Mouse (Mus musculus) stomach, postnatal 0 days (tissue): Measurements from ENCODE around the gene Flt4. TPM values are rescaled to one million over a fixed set of nuclear protein-coding genes. Genes with fewer than 3 reads are reported as not detected.
"Not testable (repeated sequence)": the region's sequence is repeated elsewhere in the genome, so short reads cannot be mapped to it uniquely, and the experiment has no call there.

ENCODE experiments used
- ATAC-seq: fragments of 200-750 bp; cut with Nextera tagmentation; 2 replicates; pipeline ENCODE4 v1.8.0; 2017; ENCODE audit not compliant: low FRiP score, low TSS enrichment
- DNase-seq: peaks from one replicate; pipeline ENCODE4 v3.0.0-alpha.2; 2016; ENCODE audit warnings: low spot score
- H3K27ac ChIP-seq: fragments of 300-500 bp; sonication (generic); replicated peaks from 2 replicates; pipeline ENCODE4 v1.5.1; 2014; ENCODE audit warnings: mild to moderate bottlenecking, control low read depth
- H3K27me3 ChIP-seq: fragments of 300-500 bp; sonication (generic); 2 replicates; pipeline ENCODE4 v1.6.1; 2014; ENCODE audit warnings: low read length; ENCODE audit not compliant: control insufficient read depth, insufficient read depth
- H3K36me3 ChIP-seq: fragments of 300-500 bp; sonication (generic); 2 replicates; pipeline ENCODE4 v1.6.1; 2014; ENCODE audit warnings: low read length, mixed read lengths; ENCODE audit not compliant: control insufficient read depth, insufficient read depth
- H3K4me1 ChIP-seq: fragments of 300-500 bp; sonication (generic); replicated peaks from 2 replicates; pipeline ENCODE4 v1.6.1; 2014; ENCODE audit warnings: antibody characterized with exemption; ENCODE audit not compliant: control insufficient read depth, insufficient read depth
- H3K4me2 ChIP-seq: fragments of 300-500 bp; sonication (generic); replicated peaks from 2 replicates; pipeline ENCODE4 v1.6.1; 2014; ENCODE audit warnings: low read depth, mild to moderate bottlenecking, control low read depth, moderate library complexity
- H3K4me3 ChIP-seq: fragments of 300-500 bp; sonication (generic); 2 replicates; pipeline ENCODE4 v1.5.1; 2014; ENCODE audit warnings: low read depth, low read length, control low read depth
- H3K9ac ChIP-seq: fragments of 300-500 bp; sonication (generic); 2 replicates; pipeline ENCODE4 v1.6.1; 2014; ENCODE audit warnings: mild to moderate bottlenecking, low read length, control low read depth, mixed read lengths
- H3K9me3 ChIP-seq: fragments of 300-500 bp; sonication (generic); 2 replicates; pipeline ENCODE4 v1.6.1; 2016; ENCODE audit warnings: low read length; ENCODE audit not compliant: control insufficient read depth
- CTCF ChIP-seq: IDR thresholded peaks from 2 replicates; pipeline ENCODE4 v1.5.1; 2016; ENCODE audit warnings: antibody characterized with exemption, low read depth, mild to moderate bottlenecking, moderate library complexity
- EP300 ChIP-seq: optimal IDR thresholded peaks from 2 replicates; pipeline ENCODE3; 2016; ENCODE audit warnings: antibody characterized with exemption
- WGBS: fragments of 180-500 bp; shearing (Covaris S2); extraction: QIAGEN DNeasy Blood & Tissue Kit; methylation state at CpG from one replicate; pipeline ENCODE4 v1.1.7; 2014; 5-methylcytosine and 5-hydroxymethylcytosine counted together
- polyA plus RNA-seq: library from polyadenylated mRNA; unstranded; fragments of >200 nt; fragmentation: Nextera tagmentation; extraction: Ambion mirVana; gene quantifications from 2 replicates; pipeline ENCODE4 v1.2.1, GENCODE M21; 2015

Flt4 gene
- polyA plus RNA-seq, 1 experiment from 2014 or later, result 1.5 TPM

- H3K9me3 ChIP-seq, H3K27me3 ChIP-seq, H3K36me3 ChIP-seq, H3K9ac ChIP-seq, H3K4me1 ChIP-seq, H3K27ac ChIP-seq: not testable (repeated sequence)
- DNase-seq (peak; percentile 31), ATAC-seq (peak; percentile 34; the same call in 1 of the 2 replicates)
- Histone ChIP-seq H3K4me2 (peak overlapping the region; percentile 50), H3K4me3 (peak overlapping the region; percentile 37)
- WGBS, result 1% methylated on average over 46 of the region's 52 CpGs
- TF ChIP-seq CTCF, result peak; percentile 30; the same call in 1 of the 2 replicates
These were observed 1.1 kb downstream of the Flt4 start for GRCm38 (mm10) chr11:49609868-49610824.

- not testable (repeated sequence) for ATAC-seq, H3K4me1 ChIP-seq, H3K9me3 ChIP-seq, H3K36me3 ChIP-seq, H3K4me2 ChIP-seq, DNase-seq, H3K4me3 ChIP-seq, H3K9ac ChIP-seq, H3K27ac ChIP-seq, H3K27me3 ChIP-seq
- WGBS, result 22% methylated on average over 3 of the region's 3 CpGs
These were observed 2.3 kb downstream of the Flt4 start for GRCm38 (mm10) chr11:49611349-49611748.

GRCm38 (mm10) chr11:49612154-49612553 is 3.1 kb downstream of the Flt4 start:
- Histone ChIP-seq H3K4me1 (no peaks in the 10 kb centered on the region), H3K27me3 (no peaks in the 10 kb centered on the region), H3K4me2 (no peak overlapping the region), H3K9ac (no peak overlapping the region), H3K36me3 (no peaks in the 10 kb centered on the region), H3K27ac (no peak overlapping the region), H3K4me3 (no peak overlapping the region), H3K9me3 (no peaks in the 10 kb centered on the region)
- WGBS, result 44% methylated on average over 3 of the region's 3 CpGs
- ATAC-seq (no peak), DNase-seq (no peak)
- TF ChIP-seq EP300, result no peak
- no peak for TF ChIP-seq CTCF

GRCm38 (mm10) chr11:49613349-49613748 is 4.3 kb downstream of the Flt4 start:
- peak; percentile 45 for DNase-seq
- Histone ChIP-seq H3K4me2 (no peak overlapping the region), H3K9me3 (no peaks in the 10 kb centered on the region), H3K4me1 (no peaks in the 10 kb centered on the region), H3K9ac (no peak overlapping the region), H3K4me3 (no peak overlapping the region), H3K36me3 (no peaks in the 10 kb centered on the region), H3K27ac (no peak overlapping the region), H3K27me3 (no peaks in the 10 kb centered on the region)
- WGBS, result 19% methylated on average over 10 of the region's 10 CpGs
- TF ChIP-seq EP300 (no peak), CTCF (no peak)
- peak; percentile 50; the same call in 1 of the 2 replicates for ATAC-seq

- H3K9me3 ChIP-seq, result no peaks in the 10 kb centered on the region
- no peaks in the 10 kb centered on the region for H3K4me1 ChIP-seq
- H3K27ac ChIP-seq, result no peak overlapping the region
- ATAC-seq (no peak), DNase-seq (no peak)
- TF ChIP-seq EP300 (no peak), CTCF (no peak)
- no peaks in the 10 kb centered on the region for H3K36me3 ChIP-seq
- no peak overlapping the region for H3K4me3 ChIP-seq
- 80% methylated on average over 10 of the region's 10 CpGs for WGBS
- no peaks in the 10 kb centered on the region for H3K27me3 ChIP-seq
- H3K4me2 ChIP-seq, result no peak overlapping the region
- no peak overlapping the region for H3K9ac ChIP-seq
These were observed 7.0 kb downstream of the Flt4 start for GRCm38 (mm10) chr11:49615856-49616725.

- 64% methylated on average over 8 of the region's 8 CpGs for WGBS
- no peak for DNase-seq
- H3K27ac ChIP-seq, result no peak overlapping the region
These were observed 9.4 kb downstream of the Flt4 start for GRCm38 (mm10) chr11:49618476-49618875.

More at GRCm38 (mm10) chr11:49618476-49618875, 9.4 kb downstream of the Flt4 start:
- Histone ChIP-seq H3K4me2 (no peak overlapping the region), H3K9me3 (no peaks in the 10 kb centered on the region), H3K27me3 (no peaks in the 10 kb centered on the region), H3K9ac (no peak overlapping the region), H3K4me3 (no peak overlapping the region), H3K36me3 (no peaks in the 10 kb centered on the region), H3K4me1 (no peaks in the 10 kb centered on the region)
- TF ChIP-seq EP300 (no peak), CTCF (no peak)
- no peak for ATAC-seq
